Mouse (Mus musculus) ES-E14 (cell line): ENCODE data around the gene Ccdc96.

Experiments
- ZC3H11A ChIP-seq: IDR thresholded peaks from 2 replicates; pipeline ENCODE4 v1.6.1; 2012; ENCODE audit warnings: low read depth, mild to moderate bottlenecking, inconsistent platforms, low read length, borderline replicate concordance
- ZNF384 ChIP-seq: IDR thresholded peaks from 2 replicates; pipeline ENCODE4 v1.6.1; 2012; ENCODE audit warnings: low read depth, low read length, inconsistent platforms

GRCm38 (mm10) chr5:36494709-36495108 lies 10.3 kb downstream of the Ccdc96 start:
- TF ChIP-seq ZC3H11A: no peak
- TF ChIP-seq ZNF384: no peak
